Mouse (Mus musculus) myocyte (in vitro differentiated cells): ENCODE data around the gene Celf2. TPM values are rescaled to one million over a fixed set of nuclear protein-coding genes. Genes with fewer than 3 reads are reported as not detected.

Experiments
- H3K27me3 ChIP-seq: one replicate; pipeline ENCODE4 v1.6.1; 2011; ENCODE audit not compliant: control insufficient read depth, insufficient read depth, insufficient read length
- H3K36me3 ChIP-seq: one replicate; pipeline ENCODE4 v1.6.1; 2011; ENCODE audit not compliant: control insufficient read depth, insufficient read depth
- H3K4me2 ChIP-seq: one replicate; pipeline ENCODE4 v1.6.1; 2011; ENCODE audit warnings: low read depth, control low read depth
- H3K4me3 ChIP-seq: one replicate; pipeline ENCODE4 v1.5.1; 2011; ENCODE audit warnings: mild to moderate bottlenecking, control low read depth, moderate library complexity
- H3K79me2 ChIP-seq: one replicate; pipeline ENCODE4 v1.6.1; 2011; ENCODE audit not compliant: control insufficient read depth, insufficient read depth
- H3ac ChIP-seq: one replicate; pipeline ENCODE4 v1.6.1; 2011; ENCODE audit not compliant: control insufficient read depth, insufficient read length
- CEBPB ChIP-seq: IDR thresholded peaks from 2 replicates; pipeline ENCODE4 v1.6.1; 2011; ENCODE audit warnings: mild to moderate bottlenecking, moderate library complexity; ENCODE audit not compliant: poor library complexity, insufficient read depth, severe bottlenecking
- E2F4 ChIP-seq: IDR thresholded peaks from one replicate; pipeline ENCODE4 v1.6.1; 2011; ENCODE audit warnings: mild to moderate bottlenecking, control low read depth, moderate library complexity; ENCODE audit not compliant: insufficient read depth
- MAX ChIP-seq: IDR thresholded peaks from one replicate; pipeline ENCODE4 v1.6.1; 2011; ENCODE audit warnings: low read depth, mild to moderate bottlenecking, control low read depth
- MYOD1 ChIP-seq, 3 experiments: IDR thresholded peaks; one replicate each; pipeline ENCODE4 v1.6.1; 2011; ENCODE audit warnings: control low read depth in 2 of 3, low read depth in 2 of 3, mild to moderate bottlenecking in 2 of 3, moderate library complexity in 1 of 3; ENCODE audit not compliant: insufficient read length in 2 of 3, control insufficient read depth in 1 of 3
- MYOG ChIP-seq, 3 experiments: IDR thresholded peaks; one replicate each; pipeline ENCODE4 v1.6.1; 2011; ENCODE audit warnings: control low read depth in 2 of 3, low read depth in 2 of 3, mild to moderate bottlenecking in 2 of 3; ENCODE audit not compliant: insufficient read length in 2 of 3, control insufficient read depth in 1 of 3, insufficient read depth in 1 of 3
- POLR2A ChIP-seq: IDR thresholded peaks from one replicate; pipeline ENCODE4 v1.6.1; 2011; ENCODE audit warnings: low read depth, mild to moderate bottlenecking, control low read depth, moderate library complexity; ENCODE audit not compliant: insufficient read length
- POLR2AphosphoS2 ChIP-seq: IDR thresholded peaks from one replicate; pipeline ENCODE4 v1.6.1; 2011; ENCODE audit warnings: low read depth, control low read depth; ENCODE audit not compliant: insufficient read length
- REST ChIP-seq: IDR thresholded peaks from one replicate; pipeline ENCODE4 v1.6.1; 2011; ENCODE audit warnings: mild to moderate bottlenecking, control low read depth, moderate library complexity; ENCODE audit not compliant: insufficient read depth, insufficient read length
- SRF ChIP-seq: IDR thresholded peaks from one replicate; pipeline ENCODE4 v1.6.1; 2011; ENCODE audit warnings: low read depth; ENCODE audit not compliant: control insufficient read depth, insufficient read length
- TCF12 ChIP-seq: IDR thresholded peaks from one replicate; pipeline ENCODE4 v1.6.1; 2011; ENCODE audit warnings: mild to moderate bottlenecking, control low read depth; ENCODE audit not compliant: poor library complexity, insufficient read depth, severe bottlenecking
- TCF3 ChIP-seq: IDR thresholded peaks from one replicate; pipeline ENCODE4 v1.6.1; 2011; ENCODE audit warnings: low read depth, control low read depth; ENCODE audit not compliant: insufficient read length
- USF1 ChIP-seq: IDR thresholded peaks from one replicate; pipeline ENCODE4 v1.6.1; 2011; ENCODE audit warnings: low read depth, mild to moderate bottlenecking, control low read depth, moderate library complexity
- polyA plus RNA-seq: library from polyadenylated mRNA; unstranded; fragments of >200 nt; fragmentation: generic; extraction: Trizol; gene quantifications from one replicate; pipeline ENCODE4 v1.2.1, GENCODE M21; 2012; ENCODE audit warnings: missing spikeins

Celf2 gene
- polyA plus RNA-seq, 1 experiment = 30.1 TPM

- Histone ChIP-seq H3K36me3 (no peaks in the 10 kb centered on the region), H3K4me3 (no peak overlapping the region), H3K27me3 (no peaks in the 10 kb centered on the region), H3K79me2 (no peaks in the 10 kb centered on the region), H3K4me2 (no peak overlapping the region), H3ac (no peak overlapping the region)
- TF ChIP-seq MAX (no peak), POLR2A (no peak), USF1 (no peak), REST (no peak), TCF3 (no peak), E2F4 (no peak), CEBPB (no peak), TCF12 (no peak), SRF (no peak), MYOG (IDR thresholded peaks at IDR 0.05; ENCODE audit: control insufficient read depth in 1 of 3, insufficient read depth in 1 of 3, insufficient read length in 2 of 3, low read depth in 2 of 3) (no peak), POLR2AphosphoS2 (no peak), MYOD1 (IDR thresholded peaks at IDR 0.05; ENCODE audit: control insufficient read depth in 1 of 3, insufficient read length in 2 of 3, low read depth in 2 of 3) (no peak)
Measured at GRCm38 (mm10) chr2:7334846-7335245, 174.5 kb downstream of the Celf2 start.

- H3ac ChIP-seq = no peak overlapping the region
- no peak overlapping the region for H3K4me3 ChIP-seq
- no peaks in the 10 kb centered on the region for H3K79me2 ChIP-seq
- no peak for TF ChIP-seq USF1
- TF ChIP-seq MYOG (IDR thresholded peaks at IDR 0.05; ENCODE audit: control insufficient read depth in 1 of 3, insufficient read depth in 1 of 3, insufficient read length in 2 of 3, low read depth in 2 of 3) = no peak
- TF ChIP-seq E2F4 = no peak
- no peak for TF ChIP-seq REST
- no peak for TF ChIP-seq TCF12
- TF ChIP-seq POLR2A = no peak
- no peak overlapping the region for H3K4me2 ChIP-seq
- no peaks in the 10 kb centered on the region for H3K27me3 ChIP-seq
- no peaks in the 10 kb centered on the region for H3K36me3 ChIP-seq
Measured at GRCm38 (mm10) chr2:7328018-7328899, 181.1 kb downstream of the Celf2 start.

- H3K79me2 ChIP-seq = no peaks in the 10 kb centered on the region
- no peaks in the 10 kb centered on the region for H3K27me3 ChIP-seq
- H3K4me3 ChIP-seq = no peak overlapping the region
- TF ChIP-seq CEBPB (no peak), POLR2A (no peak), MYOD1 (IDR thresholded peaks at IDR 0.05; ENCODE audit: control insufficient read depth in 1 of 3, insufficient read length in 2 of 3, low read depth in 2 of 3) (no peak)
- no peak overlapping the region for H3ac ChIP-seq
- H3K4me2 ChIP-seq = no peak overlapping the region
- no peaks in the 10 kb centered on the region for H3K36me3 ChIP-seq
Measured at GRCm38 (mm10) chr2:7319760-7320159, 189.6 kb downstream of the Celf2 start.

GRCm38 (mm10) chr2:7311776-7312175 is 197.6 kb downstream of the Celf2 start:
- H3ac ChIP-seq = no peak overlapping the region
- no peaks in the 10 kb centered on the region for H3K36me3 ChIP-seq
- H3K79me2 ChIP-seq = no peaks in the 10 kb centered on the region
- no peak overlapping the region for H3K4me3 ChIP-seq
- no peak overlapping the region for H3K4me2 ChIP-seq
- no peaks in the 10 kb centered on the region for H3K27me3 ChIP-seq
- TF ChIP-seq E2F4 (no peak), CEBPB (no peak), POLR2A (no peak), TCF12 (no peak), USF1 (no peak), MAX (no peak), SRF (no peak), MYOG (IDR thresholded peaks at IDR 0.05; ENCODE audit: control insufficient read depth in 1 of 3, insufficient read depth in 1 of 3, insufficient read length in 2 of 3, low read depth in 2 of 3) (no peak), POLR2AphosphoS2 (no peak), TCF3 (no peak), MYOD1 (IDR thresholded peaks at IDR 0.05; ENCODE audit: control insufficient read depth in 1 of 3, insufficient read length in 2 of 3, low read depth in 2 of 3) (no peak), REST (no peak)

GRCm38 (mm10) chr2:7310840-7311182 is 198.6 kb downstream of the Celf2 start:
- H3K4me3 ChIP-seq = no peak overlapping the region
- no peak overlapping the region for H3ac ChIP-seq
- no peak for TF ChIP-seq POLR2A
- TF ChIP-seq MYOG (IDR thresholded peaks at IDR 0.05; ENCODE audit: control insufficient read depth in 1 of 3, insufficient read depth in 1 of 3, insufficient read length in 2 of 3, low read depth in 2 of 3) = no peak
- TF ChIP-seq USF1 = no peak
- no peak for TF ChIP-seq TCF12
- no peak for TF ChIP-seq TCF3
- TF ChIP-seq POLR2AphosphoS2 = no peak
- no peak for TF ChIP-seq MYOD1 (IDR thresholded peaks at IDR 0.05; ENCODE audit: control insufficient read depth in 1 of 3, insufficient read length in 2 of 3, low read depth in 2 of 3)
- TF ChIP-seq SRF = no peak
- H3K79me2 ChIP-seq = no peaks in the 10 kb centered on the region
- H3K36me3 ChIP-seq = no peaks in the 10 kb centered on the region
- no peak overlapping the region for H3K4me2 ChIP-seq
- no peaks in the 10 kb centered on the region for H3K27me3 ChIP-seq
